Mouse (Mus musculus) right cerebral cortex, postnatal 36 days (tissue): ENCODE results near the gene Ola1.

Experiments used
- DNase-seq, 2 experiments: peaks; one replicate each; pipeline ENCODE4 v3.0.0; 2022; ENCODE audit warnings: low spot score in 2 of 2, mixed read lengths in 1 of 2

The Ola1 gene

DNA sequence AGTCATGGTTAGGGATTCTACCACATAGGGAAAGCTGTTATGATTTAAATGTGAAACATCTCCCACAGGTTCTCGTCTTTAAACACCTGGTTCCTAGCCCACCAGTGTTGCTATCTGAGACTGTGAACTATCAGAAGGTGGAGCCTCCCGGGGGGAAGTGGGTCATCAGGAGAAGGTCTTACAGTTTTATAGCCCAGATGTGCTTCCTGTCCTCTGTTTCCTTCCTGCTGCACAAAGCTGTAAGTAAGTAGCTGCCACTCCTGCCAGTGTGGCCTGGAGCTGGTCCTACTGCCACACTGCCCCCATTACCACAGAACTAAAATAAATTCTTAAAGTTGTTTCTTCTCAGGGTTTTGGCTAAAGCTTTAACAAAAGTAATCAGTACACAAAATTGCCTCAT lies 72.6 kb downstream of the Ola1 start:
- DNase-seq, result no peak

DNA sequence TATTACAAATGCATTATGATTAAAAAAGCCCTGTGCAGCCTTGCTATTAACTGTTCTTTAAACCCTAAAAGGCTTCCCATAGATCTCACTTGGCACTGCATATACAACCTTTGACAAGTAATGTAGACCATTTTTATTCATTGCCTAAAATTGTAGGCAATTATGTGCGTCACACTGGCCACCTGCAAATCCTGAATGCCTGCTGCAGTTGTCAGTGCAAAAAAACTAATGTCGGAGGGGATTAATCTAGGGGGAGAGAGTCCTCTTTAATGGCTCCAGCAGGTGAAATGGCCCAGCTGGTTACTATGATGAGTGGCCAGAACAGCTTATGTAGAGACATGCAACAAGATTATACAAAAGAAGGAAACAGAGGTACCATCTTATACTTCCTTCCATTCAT lies 75.0 kb downstream of the Ola1 start:
- DNase-seq, result no peak

DNA sequence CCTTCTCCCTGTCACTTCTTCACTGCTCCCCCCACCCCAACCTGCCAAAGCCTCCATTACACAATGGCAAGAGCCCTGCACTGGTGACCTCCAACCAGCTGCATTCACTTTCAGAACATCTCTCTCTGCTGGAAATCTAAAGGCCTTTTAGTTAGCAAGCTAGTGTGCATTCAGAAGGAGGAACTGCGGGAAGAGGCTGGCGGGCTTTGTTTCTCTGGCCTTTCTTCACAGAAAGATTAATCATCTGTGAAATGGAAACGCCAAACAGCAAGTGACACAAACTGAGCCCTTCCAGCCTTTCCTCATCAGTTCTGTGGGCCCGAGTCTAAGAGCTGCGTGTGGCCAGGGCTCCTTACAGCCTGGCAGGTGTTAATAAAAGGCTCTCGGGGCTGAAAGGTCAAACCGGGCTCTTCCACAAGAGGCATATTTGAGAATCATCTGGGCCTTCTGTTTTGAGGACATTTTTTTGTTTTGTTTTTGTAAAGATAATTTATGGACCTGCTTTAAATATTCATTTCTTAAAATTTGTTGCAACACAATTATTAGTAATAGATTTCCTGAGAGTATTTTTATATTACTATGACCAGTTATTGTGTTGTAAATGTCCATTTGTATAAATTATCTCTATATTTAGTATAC lies 75.8 kb downstream of the Ola1 start:
- no peak for DNase-seq

DNA sequence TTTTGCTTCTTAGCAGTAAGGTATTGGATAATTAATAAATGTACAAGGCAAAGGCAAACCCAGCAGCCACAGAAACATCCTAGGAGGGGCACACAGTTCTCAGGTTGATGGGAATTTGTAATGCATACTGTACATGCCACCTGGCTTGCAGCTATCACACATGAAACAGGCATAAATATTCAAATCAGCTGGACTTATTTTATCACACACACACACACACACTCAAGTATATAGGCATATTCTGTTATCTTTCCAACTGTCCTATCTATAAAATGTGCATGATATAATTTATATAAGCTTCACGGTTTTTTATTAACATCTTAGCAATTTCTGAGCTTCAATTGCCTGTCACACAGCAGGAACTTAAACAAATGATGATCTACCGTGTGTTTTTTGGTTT lies 85.8 kb downstream of the Ola1 start:
- DNase-seq, result no peak

DNA sequence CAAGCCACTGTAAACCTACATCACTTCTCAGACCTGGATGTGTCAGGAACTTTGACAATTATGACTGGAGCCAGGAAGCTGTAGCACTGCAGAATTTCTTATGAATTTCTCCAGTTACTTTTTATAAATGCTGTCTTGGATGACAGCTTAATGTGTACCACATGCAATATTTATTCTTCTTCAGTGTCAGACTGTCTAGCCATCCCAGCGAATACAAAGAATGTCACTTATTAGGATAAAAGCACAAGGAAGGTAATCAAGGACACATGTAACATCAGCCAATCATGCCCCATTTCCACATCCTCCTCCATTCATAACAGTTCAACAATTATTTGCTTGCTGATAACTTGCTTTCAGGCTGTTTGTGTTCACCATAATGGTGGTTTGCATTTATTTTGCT lies 91.0 kb downstream of the Ola1 start:
- DNase-seq, result no peak

DNA sequence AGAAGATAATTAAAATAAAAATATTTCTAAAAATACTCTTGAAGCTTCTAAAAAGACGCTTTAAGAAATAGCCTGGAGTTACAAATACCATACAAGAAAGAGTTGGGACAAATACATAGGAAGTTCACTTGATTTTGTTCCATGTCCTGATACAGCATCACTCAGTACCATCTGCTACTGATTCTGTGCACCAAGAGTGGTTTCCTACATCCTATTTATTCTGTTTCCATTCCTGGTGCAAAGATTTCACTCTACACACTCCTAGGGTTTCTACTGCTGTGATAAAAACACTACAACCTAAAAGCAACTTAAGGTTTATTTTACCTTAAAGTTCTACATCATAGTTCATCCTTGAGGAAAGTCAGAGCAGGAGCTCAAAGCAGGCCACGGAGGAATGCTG lies 99.9 kb downstream of the Ola1 start:
- DNase-seq, result peak in 1 of 2 experiments; percentile 8

DNA sequence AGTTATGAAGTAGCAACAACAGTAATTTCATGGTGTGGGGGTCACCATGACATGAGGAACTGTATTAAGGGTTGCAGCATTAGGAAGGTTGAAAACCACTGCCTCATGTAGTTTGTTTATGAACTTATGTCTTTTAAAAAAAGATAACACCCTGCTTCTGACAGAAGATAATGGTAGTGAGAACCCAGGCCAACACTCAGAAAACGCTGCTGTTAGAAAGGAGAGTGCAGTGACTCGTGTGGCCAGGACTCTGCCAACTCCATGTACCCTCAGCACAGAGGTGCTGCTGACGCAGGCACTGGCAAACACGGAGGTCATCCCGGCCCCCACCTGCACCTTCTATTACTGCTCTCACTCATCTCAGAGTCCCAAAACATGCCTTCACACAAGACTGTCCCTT lies 111.6 kb downstream of the Ola1 start:
- no peak for DNase-seq

DNA sequence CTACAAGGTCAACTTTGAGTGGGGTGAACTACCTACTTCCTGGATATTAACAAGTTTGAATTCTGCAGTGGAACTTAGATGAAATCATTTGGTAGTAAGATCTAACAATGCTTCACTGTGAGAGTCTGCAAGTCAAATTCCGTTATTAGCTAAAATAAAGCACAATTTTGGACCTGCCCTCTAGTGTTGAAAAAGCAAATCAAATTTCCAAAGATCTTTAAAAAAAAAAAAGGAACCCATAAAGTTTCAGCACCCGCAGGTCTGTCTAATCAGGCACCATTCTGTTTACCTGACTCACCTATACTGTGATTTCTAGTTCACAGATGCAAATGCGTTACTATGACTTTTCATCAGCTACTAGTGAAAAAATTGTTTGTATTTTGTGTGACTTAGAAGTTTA lies 122.2 kb downstream of the Ola1 start:
- no peak for DNase-seq

DNA sequence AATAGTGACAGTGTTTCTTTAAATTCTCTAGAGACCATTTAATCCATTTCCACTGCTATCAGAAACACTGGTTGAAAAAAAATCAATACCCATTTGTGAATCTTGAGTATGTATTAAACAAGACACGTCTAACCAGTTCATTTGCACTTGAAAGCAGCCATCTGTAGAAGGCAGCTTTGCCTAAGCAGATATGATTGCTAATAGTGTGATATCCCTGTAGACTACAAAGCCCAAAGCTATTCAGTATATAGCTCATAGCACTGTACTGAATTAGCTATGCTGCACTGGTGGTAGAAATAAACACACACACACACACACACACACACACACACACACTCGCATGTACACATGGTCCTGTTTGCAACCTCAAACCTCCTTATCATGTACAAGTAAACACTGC lies 123.4 kb downstream of the Ola1 start:
- DNase-seq, result no peak

DNA sequence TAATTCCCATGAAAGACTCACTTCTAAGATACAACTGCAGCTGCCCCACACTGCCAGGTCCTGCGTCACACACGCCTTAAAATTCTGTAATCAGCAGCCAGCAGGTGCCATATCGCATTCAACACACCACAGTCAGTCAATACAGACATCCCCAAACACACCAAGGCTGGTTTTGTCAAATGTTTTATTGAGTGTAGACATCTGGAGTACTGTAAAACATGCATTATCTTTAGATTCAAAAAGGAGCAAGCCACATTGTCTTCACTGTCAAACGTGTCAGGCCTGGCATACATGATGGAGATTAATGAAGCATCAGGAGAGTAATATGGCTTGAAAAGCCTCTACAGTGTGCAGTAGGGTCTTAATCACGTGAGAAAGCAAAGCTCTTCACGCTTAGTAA lies 125.7 kb downstream of the Ola1 start:
- DNase-seq, result no peak

DNA sequence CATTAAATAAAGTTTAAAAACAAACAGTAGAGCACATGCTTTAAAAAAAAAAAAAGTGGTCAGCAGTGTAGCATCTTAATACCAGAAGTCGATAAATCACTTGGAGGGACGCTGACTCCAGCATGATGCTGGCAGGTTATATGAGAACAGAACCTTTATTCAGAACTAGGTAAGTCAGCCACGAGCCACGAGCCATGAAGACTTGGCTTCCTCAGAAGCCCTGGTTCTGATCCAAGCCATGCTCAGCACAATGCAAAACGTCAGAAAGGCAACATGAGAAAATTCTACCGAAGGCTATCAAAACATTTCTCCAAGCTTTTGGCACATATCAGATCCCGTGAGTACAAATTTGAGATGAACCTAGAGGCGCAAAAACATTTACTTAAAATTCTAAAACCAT lies 127.4 kb downstream of the Ola1 start:
- DNase-seq, result no peak

DNA sequence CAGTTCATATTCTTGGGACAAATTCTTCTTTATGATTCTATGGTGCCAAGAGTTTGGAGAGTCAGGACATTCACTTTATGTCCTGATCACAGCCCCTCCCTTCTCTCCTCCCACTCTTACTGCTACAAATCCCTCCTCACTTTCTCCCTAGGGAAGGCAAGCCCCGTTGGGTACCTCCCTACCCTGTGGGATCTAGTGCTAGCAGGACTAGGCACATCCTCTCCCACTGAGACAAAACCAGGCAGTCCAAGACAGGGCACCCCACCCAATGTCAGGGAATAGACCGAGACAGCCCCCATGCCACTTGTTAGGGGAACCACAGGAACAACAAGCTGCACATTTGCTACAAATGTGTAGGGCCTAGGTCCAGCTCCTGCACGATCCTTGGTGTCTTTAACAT lies 131.1 kb downstream of the Ola1 start:
- no peak for DNase-seq

DNA sequence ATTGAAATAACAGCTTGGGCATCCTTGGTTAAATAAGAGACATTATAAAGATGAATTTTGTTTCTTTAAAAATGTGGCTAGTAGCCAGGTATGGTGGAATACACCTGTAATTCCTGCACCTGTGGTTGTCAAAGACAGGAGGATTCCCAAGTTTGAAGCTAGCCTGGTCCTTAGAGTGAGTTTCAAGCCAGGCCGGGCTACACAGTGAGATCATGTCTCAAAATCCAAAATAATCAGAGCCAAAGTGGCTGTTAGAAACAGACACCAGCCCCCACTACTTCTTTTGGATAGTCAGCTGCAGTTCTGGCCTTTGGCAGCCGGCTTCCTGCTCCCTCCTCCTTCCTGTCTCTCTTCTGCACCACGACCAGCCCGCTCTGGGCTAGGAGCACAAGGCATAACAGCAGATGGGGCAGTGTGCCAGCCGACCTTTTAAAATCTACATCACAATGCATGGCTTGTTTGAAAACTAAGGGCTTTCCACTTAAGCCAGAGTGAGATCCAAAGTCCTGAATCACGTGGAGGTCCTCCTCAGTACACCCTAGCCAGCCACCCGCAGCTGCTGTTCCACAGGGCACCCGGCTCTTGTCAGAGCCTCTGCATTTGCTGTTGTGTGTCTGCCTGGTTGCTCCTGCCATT lies 132.9 kb downstream of the Ola1 start:
- DNase-seq, result peak; percentile 15 to 19

DNA sequence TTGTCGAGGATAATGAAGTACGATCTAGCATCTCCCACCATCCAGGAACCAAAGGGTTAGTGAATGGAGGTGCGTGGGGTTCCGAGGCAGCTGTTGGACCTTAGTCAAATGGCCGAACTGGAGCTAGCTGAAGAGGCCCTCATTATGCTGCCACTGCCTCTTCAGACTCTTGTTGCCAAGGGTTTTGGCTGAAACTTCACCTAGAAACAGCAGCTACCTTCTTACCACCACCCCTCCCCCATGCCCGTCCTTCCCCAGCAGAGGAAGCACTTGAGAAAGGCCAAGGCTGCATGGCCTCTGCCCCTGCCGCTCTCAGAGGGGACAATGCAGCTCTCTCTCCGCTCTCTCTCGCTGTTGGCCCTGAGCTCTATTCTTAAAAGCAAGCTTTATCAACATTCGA lies 136.2 kb downstream of the Ola1 start:
- DNase-seq, result no peak

DNA sequence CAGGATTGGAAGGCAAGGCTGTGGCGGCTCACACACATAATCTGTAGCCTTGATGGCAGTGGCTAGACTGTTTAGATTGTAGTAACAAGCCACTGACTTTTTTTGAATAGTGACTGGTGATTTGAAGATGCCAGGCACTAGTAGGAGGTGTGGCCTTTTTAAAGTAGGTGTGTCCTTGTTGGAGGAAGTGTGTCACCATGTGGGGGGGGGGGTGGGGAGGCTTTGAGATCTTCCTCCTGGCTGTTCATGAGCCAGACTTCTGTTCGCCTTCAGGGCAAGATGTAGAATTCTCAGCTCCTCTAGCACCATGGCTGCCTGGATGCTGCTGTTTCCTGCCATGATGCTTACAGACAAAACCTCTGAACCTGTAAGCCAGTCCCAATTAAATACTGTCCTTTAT lies 136.9 kb downstream of the Ola1 start:
- DNase-seq, result no peak

DNA sequence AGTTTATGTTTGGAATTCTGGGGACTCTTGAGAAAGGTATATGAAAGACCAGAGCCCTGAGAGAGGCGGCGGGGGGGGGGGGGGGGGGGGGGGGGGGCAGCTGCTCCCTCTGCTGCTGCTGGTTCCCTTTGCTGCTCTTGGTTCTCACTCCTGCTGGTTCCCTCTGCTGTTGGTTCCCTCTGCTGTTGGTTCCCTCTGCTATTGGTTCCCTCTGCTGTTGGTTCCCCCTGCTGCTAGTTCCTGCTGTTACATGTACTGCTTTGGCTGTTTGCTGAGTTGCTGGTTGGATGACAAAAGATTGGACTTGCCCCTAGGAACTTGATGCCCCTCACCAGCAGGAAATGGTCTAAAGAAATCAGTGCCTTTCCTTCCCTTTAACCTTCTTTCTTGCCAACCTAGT lies 138.6 kb downstream of the Ola1 start:
- no peak for DNase-seq

DNA sequence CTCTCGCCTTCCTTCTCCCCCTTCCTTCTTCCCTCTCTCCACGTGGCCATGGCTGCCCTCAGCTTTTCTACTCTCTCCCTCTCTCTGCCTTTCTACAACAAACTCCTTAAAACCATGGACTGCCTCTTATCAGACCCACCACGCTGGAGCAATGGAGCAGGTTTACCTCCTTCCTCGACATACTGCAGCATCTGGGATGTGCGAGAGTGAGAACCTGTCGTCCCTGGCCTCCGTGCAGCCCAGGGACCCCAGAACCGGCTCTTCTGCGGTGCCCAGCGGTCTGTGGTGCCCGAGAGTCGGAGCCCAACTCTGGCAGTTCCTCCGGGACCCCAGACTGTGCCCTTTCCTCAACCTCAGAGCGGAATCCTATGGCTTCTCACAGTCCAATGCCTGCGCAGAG lies 139.4 kb downstream of the Ola1 start:
- DNase-seq, result no peak

DNA sequence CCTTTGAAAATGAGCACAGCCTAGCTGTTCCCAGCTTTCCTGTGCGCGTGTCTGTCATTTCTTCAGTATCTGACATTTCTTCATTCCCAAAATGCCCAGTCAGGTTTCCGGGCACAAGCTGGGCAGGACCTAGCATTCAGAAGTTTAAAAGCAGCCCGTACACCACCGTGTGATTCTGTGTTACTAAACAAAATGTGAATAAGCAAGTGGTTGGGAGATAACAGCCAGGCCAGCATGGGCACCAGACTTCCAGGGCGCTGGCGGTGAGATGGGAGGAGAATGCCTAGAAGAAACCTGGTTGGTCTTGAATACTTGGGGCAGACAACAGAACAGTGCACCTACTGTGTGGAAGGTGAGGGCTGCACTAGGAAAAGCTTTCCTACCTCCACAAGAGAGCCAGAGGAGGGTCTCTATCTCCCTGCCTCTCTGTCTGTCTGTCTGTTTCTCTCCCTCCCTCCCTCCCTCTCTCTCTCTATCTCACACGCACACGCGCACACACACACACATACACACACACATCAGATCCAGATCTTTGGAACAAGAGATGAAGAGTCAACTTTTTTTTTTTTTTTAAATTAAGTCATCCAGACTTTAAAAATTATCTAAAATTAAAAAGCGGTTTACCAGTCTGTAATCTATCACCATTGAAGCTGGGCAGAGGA lies 144.8 kb downstream of the Ola1 start:
- DNase-seq, result no peak

DNA sequence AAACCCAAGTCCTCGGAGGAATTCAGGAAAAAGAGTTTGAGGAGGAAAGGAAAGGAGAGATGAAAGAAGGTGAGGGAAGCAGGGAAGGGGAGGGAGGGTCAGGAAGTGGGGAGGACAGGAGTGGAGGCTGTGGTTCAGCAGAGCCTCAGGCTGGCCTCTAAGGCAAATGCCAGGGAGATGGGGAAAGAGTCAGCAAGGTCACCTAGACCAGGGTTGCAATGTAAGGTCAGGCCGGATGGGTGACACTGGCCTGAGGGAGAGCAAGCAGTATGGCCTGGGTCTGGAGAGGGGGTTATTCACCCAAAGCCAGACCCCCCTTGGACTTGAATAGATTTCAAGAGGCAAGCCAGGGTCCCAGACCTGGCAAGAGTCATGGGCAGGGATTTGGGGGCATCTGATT lies 147.5 kb downstream of the Ola1 start:
- DNase-seq, result no peak

DNA sequence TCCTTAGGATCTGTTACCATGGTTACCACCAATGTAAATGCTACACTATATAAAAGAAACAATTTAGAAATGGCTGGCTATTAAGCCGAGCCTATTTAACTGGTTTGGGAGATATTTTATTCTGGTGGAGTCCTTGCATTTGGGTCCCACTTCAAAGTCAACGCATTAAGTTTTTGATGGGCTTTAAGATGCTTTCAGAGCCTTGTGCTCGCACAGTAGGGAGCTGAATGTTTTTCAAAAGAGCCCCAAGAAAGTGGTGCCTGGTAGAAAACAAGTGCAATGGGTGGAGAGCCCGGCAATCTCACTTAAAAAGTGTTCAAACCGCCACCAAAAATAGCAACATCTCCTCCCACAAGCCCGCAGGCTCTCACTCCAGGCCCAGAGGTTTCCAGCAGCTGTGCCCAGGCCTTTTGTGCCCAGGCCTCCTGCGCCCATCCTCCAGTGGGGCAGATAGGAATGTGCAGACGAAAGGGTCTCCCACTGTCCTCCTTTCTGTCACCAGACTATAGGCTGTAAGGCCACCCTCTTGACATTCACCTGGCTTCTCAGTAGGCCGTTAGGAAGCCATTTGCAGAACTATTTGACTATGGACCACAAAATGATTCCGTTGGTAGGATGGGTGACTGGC lies 148.2 kb downstream of the Ola1 start:
- DNase-seq, result no peak

DNA sequence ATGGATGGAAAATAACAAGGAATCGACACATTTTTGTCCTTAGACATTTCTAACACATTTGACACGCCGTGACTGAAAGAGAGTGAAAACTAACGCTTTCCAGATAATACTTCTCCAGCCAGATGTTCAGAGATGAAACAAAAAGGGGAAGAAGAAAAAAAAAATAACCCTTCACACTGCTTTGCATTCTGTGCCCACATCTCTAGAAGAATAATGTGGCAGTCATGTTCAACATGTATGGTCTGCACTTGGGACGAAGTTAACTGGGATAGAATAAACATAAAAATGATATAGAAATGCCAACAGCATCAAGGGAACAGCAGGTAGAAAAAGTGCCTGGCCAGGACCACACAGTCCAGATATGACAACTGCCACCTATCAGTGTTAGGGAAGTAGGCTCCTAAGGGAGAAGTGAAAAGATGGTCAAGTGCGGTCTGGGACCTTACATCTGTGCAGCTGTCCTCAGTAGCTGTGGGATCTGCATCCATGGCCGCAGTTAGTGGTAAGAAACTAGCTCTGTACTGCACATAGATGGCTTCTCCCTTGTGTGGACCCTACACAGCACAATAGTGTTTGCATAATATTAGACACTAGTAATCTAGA lies 149.4 kb downstream of the Ola1 start:
- DNase-seq, result no peak

DNA sequence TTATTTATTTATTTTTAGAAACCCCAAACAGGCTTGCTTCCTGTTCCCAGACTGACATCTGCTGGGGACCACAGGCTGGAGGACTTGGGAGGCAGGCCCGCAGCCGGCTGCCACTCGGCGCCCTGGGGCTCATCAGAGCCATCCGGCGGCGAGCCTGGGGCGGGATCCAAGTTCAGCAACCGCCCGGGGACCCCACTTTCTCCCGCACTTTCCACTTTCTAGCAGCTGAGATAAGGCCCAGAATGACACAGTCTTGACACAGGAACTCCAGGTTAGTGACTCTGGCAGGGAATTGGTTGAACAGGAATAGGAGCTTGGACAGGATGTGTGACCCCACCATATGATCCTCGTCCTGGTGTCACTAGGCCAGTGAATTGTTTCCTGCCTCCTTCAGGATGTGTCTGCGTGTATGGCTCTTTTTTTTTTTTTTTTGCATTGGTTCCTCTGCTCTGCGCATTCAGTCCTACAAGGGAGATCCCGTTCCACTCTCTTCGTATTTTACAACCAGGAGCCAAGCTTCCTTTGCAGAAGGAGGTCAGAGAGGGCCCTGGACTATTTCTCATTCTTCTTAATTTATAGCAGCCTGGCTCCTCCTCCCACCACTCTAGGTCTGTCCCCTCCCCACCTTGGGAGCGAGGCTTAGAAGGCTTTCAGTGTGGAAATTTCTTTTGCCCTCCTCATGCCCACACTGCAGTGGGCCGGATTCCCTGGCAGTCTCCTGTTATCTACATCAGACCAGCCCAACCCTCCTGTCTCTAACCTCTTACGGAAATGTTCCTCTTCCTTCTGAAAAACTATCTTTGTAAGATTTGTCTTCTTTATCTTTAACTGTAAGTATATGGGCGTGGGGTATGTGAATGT lies 152.2 kb downstream of the Ola1 start:
- DNase-seq, result no peak
